Mouse (Mus musculus) kidney, embryonic 16.5 days (tissue): ENCODE results near the gene Tet2. TPM values are rescaled to one million over a fixed set of nuclear protein-coding genes. Genes with fewer than 3 reads are reported as not detected.

Experiments
- ATAC-seq: fragments of 200-750 bp; cut with Nextera tagmentation; 2 replicates; pipeline ENCODE4 v1.8.0; 2017; ENCODE audit warnings: moderate TSS enrichment; ENCODE audit not compliant: low FRiP score, low TSS enrichment
- H3K27ac ChIP-seq: fragments of 300-500 bp; sonication (generic); 2 replicates; pipeline ENCODE4 v1.5.1; 2014; ENCODE audit warnings: low read length
- H3K27me3 ChIP-seq: fragments of 300-500 bp; sonication (generic); 2 replicates; pipeline ENCODE4 v1.6.1; 2014; ENCODE audit warnings: low read length, control low read depth, mixed read lengths; ENCODE audit not compliant: insufficient read depth
- H3K36me3 ChIP-seq: fragments of 300-500 bp; sonication (generic); 2 replicates; pipeline ENCODE4 v1.6.1; 2014; ENCODE audit warnings: low read length, control low read depth, mixed read lengths; ENCODE audit not compliant: insufficient read depth
- H3K4me1 ChIP-seq: fragments of 300-500 bp; sonication (generic); 2 replicates; pipeline ENCODE4 v1.6.1; 2014; ENCODE audit warnings: low read length, control low read depth, mixed read lengths; ENCODE audit not compliant: insufficient read depth
- H3K4me2 ChIP-seq: fragments of 300-500 bp; sonication (generic); replicated peaks from 2 replicates; pipeline ENCODE4 v1.6.1; 2014; ENCODE audit warnings: low read depth, low read length
- H3K4me3 ChIP-seq: fragments of 300-500 bp; sonication (generic); 2 replicates; pipeline ENCODE4 v1.5.1; 2014; ENCODE audit warnings: mild to moderate bottlenecking, low read length
- H3K9ac ChIP-seq: fragments of 300-500 bp; sonication (generic); replicated peaks from 2 replicates; pipeline ENCODE4 v1.6.1; 2014; ENCODE audit warnings: low read length
- H3K9me3 ChIP-seq: fragments of 300-500 bp; sonication (generic); 2 replicates; pipeline ENCODE4 v1.6.1; 2016; ENCODE audit warnings: low read length, control low read depth
- WGBS: fragments of 180-500 bp; shearing (Covaris S2); extraction: QIAGEN DNeasy Blood & Tissue Kit; methylation state at CpG from one replicate; pipeline ENCODE4 v1.1.7; 2014; 5-methylcytosine and 5-hydroxymethylcytosine counted together
- microRNA-seq: library from miRNA; unstranded; fragments of <30 nt; microRNA quantifications from one replicate; pipeline ENCODE4, GENCODE M21; 2016
- polyA plus RNA-seq: library from polyadenylated mRNA; unstranded; fragments of >200 nt; fragmentation: Nextera tagmentation; extraction: Ambion mirVana; gene quantifications from 2 replicates; pipeline ENCODE4 v1.2.1, GENCODE M21; 2015

The Tet2 gene
- polyA plus RNA-seq, 1 experiment from 2014 or later, result 17.0 TPM

- Histone ChIP-seq H3K4me2 (no peak overlapping the region), H3K9ac (no peak overlapping the region), H3K36me3 (no peaks in the 10 kb centered on the region), H3K27me3 (no peaks in the 10 kb centered on the region), H3K4me1 (no peaks in the 10 kb centered on the region), H3K9me3 (no peaks in the 10 kb centered on the region), H3K4me3 (no peak overlapping the region), H3K27ac (no peak overlapping the region)
- 93% methylated on average over 6 of the region's 6 CpGs for WGBS
- no peak for ATAC-seq
Observed at GRCm38 (mm10) chr3:133435141-133435773, 109.7 kb downstream of the Tet2 start.

DNA sequence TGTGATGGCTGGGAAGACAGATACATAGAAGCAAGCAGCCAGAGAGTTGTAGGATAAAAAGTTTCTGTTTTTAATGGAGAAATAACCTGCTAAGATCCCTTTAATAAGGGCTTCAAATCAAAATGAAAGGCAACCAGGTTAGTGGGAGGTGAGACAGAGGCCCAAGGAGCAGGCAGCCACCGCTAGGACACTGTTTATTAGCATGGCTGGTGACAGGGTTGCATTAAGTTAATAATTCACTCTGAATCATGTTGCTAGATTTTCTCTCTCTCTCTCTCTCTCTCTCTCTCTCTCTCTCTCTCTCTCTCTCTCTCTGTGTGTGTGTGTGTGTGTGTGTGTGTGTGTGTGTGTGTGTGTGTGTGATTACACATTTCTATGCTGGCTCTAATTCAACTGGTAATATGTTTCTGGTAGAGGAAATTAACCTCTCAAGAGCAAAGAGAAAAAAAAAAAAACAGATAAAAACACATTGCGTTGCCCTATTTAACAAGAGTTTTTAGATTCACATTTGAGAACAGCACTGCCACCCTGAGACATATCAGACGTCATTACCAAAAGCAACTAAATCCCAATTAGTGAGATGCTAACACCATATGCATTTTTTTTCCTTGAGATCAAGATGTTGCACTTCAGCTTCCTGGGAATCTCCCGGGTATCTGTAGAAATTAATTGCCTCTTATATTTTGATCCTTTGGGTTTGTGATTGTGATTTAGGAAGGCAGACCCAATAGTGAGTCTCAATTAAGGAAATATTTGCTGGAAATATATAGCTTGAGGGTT is 115.4 kb downstream of the Tet2 start:
- H3K36me3 ChIP-seq, result no peaks in the 10 kb centered on the region
- 62% methylated on average over 4 of the region's 4 CpGs for WGBS
- no peaks in the 10 kb centered on the region for H3K9me3 ChIP-seq
- no peak overlapping the region for H3K4me2 ChIP-seq
- H3K4me1 ChIP-seq, result no peaks in the 10 kb centered on the region
- ATAC-seq, result no peak
- no peak overlapping the region for H3K4me3 ChIP-seq
- H3K27ac ChIP-seq, result no peak overlapping the region
- no peak overlapping the region for H3K9ac ChIP-seq
- H3K27me3 ChIP-seq, result no peaks in the 10 kb centered on the region

GRCm38 (mm10) chr3:133428003-133428402 is 116.9 kb downstream of the Tet2 start:
- Histone ChIP-seq H3K4me1 (no peaks in the 10 kb centered on the region), H3K27ac (no peak overlapping the region), H3K4me2 (no peak overlapping the region), H3K36me3 (no peaks in the 10 kb centered on the region), H3K27me3 (no peaks in the 10 kb centered on the region), H3K9me3 (no peaks in the 10 kb centered on the region), H3K4me3 (no peak overlapping the region), H3K9ac (no peak overlapping the region)
- ATAC-seq, result no peak
- WGBS, result 81% methylated on average over 4 of the region's 4 CpGs

DNA sequence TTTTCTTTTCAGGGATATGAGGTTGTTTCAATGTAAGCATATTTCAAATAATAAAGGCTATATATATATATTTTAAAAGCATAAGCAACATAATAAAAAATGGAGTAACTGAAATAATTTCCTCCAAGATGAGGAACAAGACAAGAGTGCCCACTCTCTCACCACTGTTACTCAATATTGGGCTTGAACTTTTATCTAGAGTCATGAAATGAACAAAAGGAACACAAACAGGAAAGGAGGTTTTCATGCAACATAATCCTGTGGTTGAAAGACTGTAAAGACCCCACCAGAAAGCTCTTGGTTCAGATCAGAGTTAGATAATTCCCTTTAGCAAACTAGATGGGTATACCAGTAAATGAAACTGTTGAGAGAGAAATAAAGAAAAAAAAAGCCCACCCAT is 121.9 kb downstream of the Tet2 start:
- Histone ChIP-seq H3K4me1 (no peaks in the 10 kb centered on the region), H3K27ac (no peak overlapping the region), H3K9ac (no peak overlapping the region), H3K36me3 (no peaks in the 10 kb centered on the region), H3K27me3 (no peaks in the 10 kb centered on the region), H3K4me3 (no peak overlapping the region), H3K9me3 (no peaks in the 10 kb centered on the region), H3K4me2 (no peak overlapping the region)
- no peak for ATAC-seq

- Histone ChIP-seq H3K9ac (no peak overlapping the region), H3K27me3 (no peaks in the 10 kb centered on the region), H3K4me2 (no peak overlapping the region), H3K4me3 (no peak overlapping the region), H3K4me1 (no peaks in the 10 kb centered on the region), H3K36me3 (no peaks in the 10 kb centered on the region), H3K9me3 (no peaks in the 10 kb centered on the region), H3K27ac (no peak overlapping the region)
- ATAC-seq, result no peak
- WGBS, result 84% methylated on average over 4 of the region's 4 CpGs
Observed at GRCm38 (mm10) chr3:133414747-133415146, 130.2 kb downstream of the Tet2 start.

Small RNA genes within 50 kb of the gene (microRNA-seq; reads per million reads assigned to microRNA genes)
- gene Gm25042, result not detected

Other genes starting within 250 kb of the Tet2 start
- gene Ppa2, start 235.0 kb downstream of the Tet2 start, polyA plus RNA-seq, result 110 and 114 TPM in 2 replicates